Mouse (Mus musculus) layer of hippocampus, postnatal 10 days (tissue): ENCODE results near the gene D2hgdh. TPM values are rescaled to one million over a fixed set of nuclear protein-coding genes. Genes with fewer than 3 reads are reported as not detected.

Source experiments
- total RNA-seq, 2 experiments: library from RNA; stranded (reverse); gene quantifications; 2 replicates each; pipeline ENCODE4 v1.2.3; 2021

Gene D2hgdh
- total RNA-seq, 2 experiments from 2014 or later, result 12.9 to 15.4 TPM

Other genes with a start within 250 kb of the D2hgdh start
- gene Stk25, start 166.2 kb upstream of the D2hgdh start, total RNA-seq, result 100 to 1,000 TPM; 353 to 378 TPM
- gene Bok, start 139.2 kb upstream of the D2hgdh start, total RNA-seq, result 10 to 100 TPM; 60.4 to 63.3 TPM
- 10 to 100 TPM; 67.2 to 69.7 TPM for gene Atg4b, start 73.4 kb upstream of the D2hgdh start, total RNA-seq
- 10 to 100 TPM; 31.5 to 32.8 TPM for gene Thap4, start 70.0 kb upstream of the D2hgdh start, total RNA-seq
- gene Dtymk, start 23.0 kb upstream of the D2hgdh start, total RNA-seq, result 10 to 100 TPM; 65.9 to 69.4 TPM
- gene Ing5, start 20.9 kb upstream of the D2hgdh start, total RNA-seq, result 10 to 100 TPM; 10.4 to 11.2 TPM
- gene Gal3st2, start 36.4 kb downstream of the D2hgdh start, total RNA-seq, result under 1 TPM in 1 of 2 experiments, not detected in 1; 0.54 TPM
- 1 to 10 TPM in 1 of 2 experiments, under 1 TPM in 1; 0.71 to 1.0 TPM for gene Gal3st2b, start 93.4 kb downstream of the D2hgdh start, total RNA-seq
- under 1 TPM; 0.05 to 0.07 TPM for gene Gal3st2c, start 165.6 kb downstream of the D2hgdh start, total RNA-seq
- 10 to 100 TPM; 13.2 to 14.0 TPM for gene Neu4, start 195.5 kb downstream of the D2hgdh start, total RNA-seq
- under 1 TPM; 0.18 to 0.30 TPM for gene Pdcd1, start 227.6 kb downstream of the D2hgdh start, total RNA-seq